Mouse (Mus musculus) frontal cortex, postnatal 36 days (tissue): ENCODE data around the gene Rasal1.

Experiments used
- DNase-seq, 2 experiments: peaks; one replicate each; pipeline ENCODE4 v3.0.0; 2022; ENCODE audit warnings: low spot score in 2 of 2

Gene Rasal1

DNA sequence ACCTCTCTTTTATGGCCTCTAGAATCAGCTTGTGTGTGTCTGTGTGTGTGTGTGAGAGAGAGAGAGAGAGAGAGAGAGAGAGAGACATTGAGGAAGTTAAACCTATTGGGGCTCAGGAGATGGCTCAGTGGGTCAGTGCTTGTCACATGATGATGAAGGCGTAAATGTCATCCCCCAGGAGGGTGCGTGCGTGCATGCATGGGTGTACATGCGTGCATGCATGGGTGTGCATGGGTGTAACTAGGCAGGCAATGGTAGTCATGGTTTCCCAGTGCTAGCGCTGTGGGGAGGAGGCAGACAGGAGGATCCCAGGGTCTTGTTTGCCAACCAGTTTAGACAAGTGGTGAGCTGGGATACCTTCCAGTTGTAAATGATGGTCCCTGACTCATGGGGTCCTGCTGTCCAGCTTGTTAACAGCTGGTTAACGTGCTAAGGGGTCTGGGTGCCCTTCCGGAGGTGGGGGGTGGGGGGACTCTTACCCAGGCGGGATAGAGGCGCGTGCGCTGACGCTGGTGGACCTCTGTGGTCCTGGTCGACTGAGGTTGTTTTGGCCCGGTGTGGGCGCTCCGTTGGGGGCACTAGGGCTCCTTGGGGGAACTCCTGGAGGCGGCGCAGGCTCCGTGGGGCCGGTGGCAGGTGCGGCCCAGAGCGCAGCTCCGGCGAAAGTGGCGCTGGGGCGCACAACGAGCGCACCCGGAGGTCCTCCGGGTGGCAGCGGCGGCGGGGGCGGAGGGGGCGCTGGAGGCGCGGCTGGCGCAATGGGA, 45.5 kb downstream of the Rasal1 start:
- no peak for DNase-seq

DNA sequence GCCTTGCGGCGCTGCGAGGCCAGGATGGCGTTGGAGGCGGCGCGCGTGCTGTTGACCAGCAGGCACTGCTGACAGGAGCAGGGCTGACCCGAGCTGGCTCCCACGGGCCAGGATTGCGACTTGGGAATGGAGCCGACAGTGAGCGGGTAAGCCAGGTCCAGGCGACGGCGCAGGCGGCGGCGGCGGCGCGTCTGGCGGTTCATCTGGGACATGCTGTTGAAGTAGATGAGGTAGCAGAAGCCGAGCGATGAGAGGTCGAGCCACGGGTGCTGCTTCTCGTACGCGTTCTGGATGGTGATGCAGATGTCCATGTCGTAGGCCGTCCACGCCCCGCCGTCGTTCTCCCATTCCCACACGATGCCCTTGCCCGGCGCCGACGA, 46.1 kb downstream of the Rasal1 start:
- no peak for DNase-seq

DNA sequence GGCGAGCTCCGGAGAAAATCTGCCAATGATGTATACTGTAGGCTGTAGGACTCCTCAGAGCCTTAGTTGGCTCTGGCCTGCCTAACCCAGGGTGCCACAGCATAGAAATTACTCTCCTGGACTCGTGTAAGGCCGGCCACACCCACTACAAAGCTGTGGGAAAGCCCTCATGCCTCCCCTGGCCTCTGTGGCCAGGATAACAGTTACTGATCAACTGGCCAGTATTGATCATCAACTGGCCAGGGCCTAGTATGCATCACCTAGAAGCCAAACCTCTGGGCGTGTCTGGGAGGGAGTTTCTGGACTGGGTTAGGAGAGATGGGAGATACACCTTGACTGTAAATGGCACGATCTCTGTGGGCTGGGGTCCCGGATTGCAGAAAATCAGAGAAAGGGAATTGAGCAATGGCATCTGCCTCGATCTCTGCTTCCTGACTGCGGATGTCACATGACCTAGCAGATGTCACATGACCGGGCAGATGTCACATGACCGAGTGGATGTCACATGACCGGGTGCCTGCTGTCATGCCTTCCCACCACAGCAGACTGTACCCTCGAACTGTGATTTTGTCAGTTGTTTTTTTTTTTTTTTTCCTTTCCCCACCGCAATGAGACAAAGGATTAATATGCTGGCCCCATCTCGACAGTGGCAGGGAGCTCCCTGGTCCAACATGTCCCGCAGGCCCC, 47.6 kb downstream of the Rasal1 start:
- no peak for DNase-seq

DNA sequence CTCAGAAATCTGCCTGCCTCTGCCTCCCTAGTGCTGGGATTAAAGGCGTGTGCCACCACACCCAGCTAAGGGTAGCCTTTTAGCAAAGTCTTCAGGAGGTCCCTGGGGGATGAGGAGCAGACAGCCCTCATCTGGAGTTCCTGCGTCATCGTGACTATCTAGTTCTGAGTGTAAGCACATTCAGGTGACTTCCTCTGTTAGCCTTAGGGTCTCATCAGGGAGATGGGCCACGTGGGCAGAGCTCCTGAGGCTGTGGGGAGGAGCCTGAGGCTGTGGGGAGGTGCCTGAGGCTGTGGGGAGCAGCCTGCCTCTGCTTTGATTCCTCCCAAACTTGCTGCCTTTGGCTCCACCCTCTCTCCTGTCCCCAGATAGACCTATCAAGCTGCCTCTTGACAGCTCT, 48.3 kb downstream of the Rasal1 start:
- no peak for DNase-seq

DNA sequence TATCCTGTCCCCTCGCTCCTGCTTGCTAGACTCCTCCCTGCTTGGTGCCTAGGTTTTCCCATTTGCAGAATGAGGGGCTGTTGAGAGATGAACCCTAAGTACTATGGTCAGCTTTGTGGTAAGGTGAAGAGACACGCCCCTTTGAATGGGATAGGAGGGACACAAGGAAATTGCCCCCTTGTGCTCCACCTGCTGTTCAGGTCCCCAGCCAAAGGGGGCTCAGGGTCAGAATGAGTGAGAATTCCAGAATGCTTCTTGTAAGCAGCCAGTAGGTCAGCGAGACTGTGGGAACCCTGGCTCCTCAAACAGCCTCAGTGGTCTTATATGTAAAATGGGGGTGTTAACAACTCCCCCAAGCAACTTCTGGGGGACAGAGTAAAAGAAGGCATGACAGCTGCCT, 49.6 kb downstream of the Rasal1 start:
- no peak for DNase-seq

DNA sequence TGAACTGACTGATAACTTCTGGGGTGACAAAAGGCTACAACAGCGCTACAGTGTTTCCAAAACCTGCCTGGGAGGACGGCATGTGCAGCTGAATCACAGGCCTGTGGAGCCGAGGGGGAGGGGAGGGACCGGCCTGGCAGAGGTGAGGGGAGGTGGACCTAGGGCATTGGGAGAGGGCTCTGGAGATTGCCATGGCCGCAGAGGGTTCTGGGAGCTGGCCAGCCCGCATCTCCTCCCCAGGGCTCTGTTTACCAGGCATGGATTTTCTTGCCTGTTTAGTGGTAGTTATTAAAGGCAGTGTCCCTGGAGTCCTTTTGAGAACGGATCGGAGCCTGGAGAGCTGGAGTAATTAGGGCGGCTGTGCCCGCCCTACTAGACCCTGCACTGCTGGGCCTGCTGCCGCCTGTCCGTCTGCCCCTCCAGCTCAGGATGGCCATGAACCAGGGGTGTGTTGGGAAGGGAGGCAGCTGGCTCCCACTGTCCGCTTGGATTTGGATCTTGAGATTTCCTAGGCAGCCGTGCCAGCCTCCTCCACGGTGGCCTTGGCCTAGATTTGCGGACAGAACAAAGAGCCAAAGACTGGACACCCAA, 50.3 kb downstream of the Rasal1 start:
- peak in 1 of 2 experiments; percentile 57 for DNase-seq

DNA sequence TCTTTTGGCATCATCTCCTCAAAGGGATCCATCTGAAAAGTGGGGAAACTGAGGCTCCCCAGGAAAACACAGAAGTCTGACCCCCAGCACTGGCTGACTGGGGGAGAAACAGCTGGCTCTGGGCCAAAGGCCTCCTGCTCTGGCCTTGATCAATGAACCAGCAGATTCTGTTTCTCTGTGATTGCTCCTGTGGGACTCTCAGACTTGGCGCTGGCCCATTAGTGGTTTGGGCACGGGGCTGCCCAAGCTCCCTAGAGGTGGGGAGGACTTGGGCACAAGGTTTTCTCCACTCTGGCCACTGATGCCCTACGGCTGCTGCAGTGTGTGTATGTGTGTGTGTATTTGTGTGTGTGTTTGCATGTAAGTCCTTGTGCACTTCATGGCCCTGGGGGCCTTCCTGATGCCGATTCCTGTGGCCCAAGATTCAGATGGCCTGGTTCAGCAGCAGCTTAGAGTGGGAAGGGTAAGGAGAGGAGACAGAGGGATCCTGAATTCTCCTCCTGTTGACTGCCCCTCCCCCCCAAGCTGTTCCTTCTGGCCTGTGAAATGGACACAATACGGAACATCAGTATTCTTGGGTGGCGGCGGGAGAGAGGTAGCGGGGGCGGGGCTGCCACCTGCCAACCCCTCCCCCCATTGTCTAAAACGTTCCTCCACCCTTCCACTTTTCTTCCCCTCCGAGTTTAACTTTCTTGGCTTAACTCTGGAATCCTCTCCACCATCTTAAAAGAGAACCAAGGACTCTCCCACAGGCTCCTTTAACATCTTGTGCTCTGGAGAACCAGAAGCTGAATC, 52.6 kb downstream of the Rasal1 start:
- DNase-seq, result no peak

DNA sequence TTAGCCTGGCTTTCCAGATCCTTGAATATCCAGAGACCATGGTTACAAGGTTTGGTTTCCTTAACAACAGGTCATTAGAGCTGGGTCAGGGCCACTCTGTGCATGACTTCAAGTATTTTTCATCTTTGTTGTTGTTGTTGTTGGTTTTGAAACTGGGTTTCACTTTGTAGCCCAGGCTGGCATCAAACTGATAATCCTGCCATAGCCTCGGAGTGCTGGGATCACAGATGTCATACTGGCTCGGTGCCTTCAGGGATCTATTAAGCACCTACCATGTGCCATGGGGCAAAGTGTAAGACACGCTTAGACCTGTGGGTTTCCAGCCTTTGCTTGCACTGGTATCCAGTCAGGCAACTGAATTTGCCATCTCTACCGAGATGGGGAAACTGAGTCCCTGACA, 53.8 kb downstream of the Rasal1 start:
- no peak for DNase-seq

DNA sequence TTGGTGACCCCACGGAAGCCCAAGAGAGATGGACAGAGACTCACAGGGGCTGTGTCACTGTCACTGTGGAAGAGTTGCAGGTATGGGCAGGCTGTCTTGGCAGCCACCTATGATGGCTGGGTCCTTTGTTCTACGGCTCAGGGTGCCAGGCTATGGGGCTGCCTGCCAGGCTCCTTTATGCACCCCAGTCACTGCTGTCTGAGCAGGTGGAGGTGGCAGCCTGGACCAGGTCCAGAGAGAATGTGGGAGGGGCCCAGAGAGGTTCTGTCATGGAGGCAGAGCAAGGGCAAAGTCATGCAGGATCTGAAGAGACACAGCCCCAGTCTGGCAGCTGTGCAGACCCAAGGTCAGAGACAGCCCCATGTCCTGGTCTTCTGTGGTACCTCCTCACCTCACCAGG, 54.4 kb downstream of the Rasal1 start:
- no peak for DNase-seq

DNA sequence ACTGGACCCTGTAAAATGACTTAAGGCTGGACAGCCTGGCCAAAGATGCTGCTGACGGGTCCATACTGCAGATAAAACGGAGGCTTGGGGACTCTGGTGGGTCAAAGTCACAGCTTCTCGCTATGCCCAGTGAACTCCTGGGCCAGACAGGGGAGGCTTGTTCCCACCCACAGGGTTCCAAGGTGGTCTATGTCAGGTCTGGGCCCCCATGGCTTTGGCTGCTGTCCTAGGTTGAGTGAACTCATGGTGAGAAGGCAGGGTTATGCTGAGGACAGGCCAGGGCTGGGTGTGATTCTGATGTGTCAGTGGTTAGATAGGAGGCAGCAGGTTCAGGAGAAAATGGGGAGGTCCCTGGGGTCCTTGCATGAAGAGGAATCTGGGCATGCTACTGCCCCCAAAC, 55.0 kb downstream of the Rasal1 start:
- no peak for DNase-seq

DNA sequence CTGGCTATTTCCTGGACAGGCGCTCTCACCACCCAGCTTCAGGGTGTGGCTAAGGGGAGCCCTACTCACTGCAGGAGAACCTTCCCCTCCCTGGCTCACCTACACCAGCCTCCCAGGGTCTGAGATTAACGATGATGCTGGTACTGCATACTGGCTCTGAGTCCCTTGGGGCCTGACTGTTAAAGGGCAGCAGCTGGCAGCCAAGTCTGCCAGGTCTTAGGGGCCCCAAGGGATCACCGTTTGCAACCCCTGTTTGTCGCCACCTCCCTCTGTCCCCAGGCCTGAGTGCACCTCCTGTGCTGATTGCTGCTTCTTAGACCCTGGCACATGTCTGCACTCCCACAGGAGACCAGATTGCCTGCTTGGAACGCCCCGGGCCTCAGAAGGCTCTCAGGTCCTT, 55.8 kb downstream of the Rasal1 start:
- DNase-seq, result no peak

DNA sequence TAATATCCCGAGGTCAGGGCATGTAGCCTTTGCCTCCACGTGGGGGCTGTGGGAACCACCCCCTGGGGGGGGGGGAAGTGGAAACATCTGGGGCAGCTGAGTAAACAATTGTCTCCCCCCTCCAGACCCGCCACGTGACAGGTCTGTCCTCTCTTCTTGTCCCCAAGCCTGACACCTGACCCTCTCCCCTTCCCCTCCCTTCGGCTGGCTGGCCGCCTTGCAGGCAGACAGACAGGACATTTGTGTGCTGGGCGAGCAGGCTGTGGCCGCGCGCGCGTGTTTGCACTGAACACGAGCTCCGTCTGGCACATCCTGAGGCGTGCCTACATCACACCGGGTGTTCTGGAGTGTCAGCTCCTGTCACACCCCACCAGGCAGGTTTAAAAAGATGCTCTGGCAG, 57.9 kb downstream of the Rasal1 start:
- DNase-seq, result peak; percentile 31 to 35

DNA sequence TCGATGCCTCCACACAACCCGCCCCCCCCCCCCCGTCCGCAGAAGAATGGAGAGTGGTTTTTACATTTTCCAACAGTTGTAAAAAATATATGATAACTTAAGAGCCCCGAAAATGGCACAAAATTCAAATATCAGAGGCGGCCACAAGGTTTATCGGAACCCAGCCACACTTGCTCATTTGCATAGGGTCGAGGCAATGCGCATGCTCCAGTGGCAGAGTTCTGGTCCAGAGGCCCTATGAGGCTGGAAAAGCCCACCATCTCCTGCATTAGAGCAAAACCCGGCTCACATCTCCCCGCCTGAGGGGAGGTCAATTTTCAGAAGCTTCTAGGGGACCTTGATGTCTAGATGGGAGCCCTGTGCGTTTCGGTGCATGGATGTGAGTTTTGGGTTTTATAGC, 58.4 kb downstream of the Rasal1 start:
- no peak for DNase-seq

DNA sequence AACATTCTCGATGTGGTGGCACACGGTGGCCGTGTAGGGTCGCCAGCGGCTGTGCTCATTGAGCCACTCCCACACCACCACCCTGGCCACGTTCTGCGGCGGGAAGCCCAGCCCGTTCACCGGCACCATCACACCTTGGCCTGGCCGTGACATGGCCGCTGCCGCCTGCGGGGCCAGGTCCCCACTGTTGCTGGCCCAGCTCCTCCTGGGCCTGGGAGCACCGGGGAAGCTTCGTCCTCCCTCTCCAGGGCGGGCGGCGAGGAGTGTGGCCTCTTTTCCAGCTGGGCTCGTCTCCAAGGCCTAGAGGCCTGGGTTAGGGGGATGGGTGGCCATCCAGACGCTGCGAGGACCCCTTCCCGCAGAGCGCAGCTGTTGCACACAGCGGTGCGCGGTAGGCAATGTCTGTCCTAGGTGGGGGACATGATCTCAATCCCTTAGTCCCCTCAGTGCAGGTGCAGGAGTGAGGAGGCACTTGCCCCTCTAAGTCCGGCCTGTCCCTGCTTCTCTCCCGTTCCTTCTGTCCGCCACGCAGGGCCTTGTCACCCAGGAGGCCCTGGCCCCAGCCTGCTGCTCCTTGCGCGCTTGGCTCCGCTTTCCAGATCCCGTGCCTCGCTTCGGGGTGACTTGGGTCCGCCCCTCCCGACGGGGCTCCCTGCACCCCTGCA, 61.7 kb downstream of the Rasal1 start:
- peak; percentile 41 to 47 for DNase-seq

DNA sequence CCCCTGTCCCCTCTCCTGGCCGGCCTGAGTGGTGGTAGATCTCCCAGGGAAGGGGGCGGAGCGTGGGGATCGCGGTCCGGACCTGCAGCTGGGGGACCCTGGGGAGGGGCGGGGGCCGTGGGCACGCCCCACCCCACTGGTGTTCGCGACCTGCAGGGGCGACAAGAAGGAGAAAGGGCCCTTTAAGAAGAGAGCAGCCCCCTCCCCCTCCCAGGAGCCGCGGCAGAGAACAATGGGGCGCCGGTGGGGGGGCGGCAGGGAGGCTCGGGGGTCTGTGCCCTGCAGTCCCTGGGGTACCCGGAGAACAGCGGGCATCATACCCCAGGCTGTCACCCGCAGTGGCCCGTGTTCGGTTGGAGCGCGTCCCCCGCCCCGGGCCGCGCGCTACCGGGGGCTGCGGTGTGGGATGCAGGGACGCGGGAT, 62.2 kb downstream of the Rasal1 start:
- peak in 1 of 2 experiments; percentile 41 for DNase-seq

DNA sequence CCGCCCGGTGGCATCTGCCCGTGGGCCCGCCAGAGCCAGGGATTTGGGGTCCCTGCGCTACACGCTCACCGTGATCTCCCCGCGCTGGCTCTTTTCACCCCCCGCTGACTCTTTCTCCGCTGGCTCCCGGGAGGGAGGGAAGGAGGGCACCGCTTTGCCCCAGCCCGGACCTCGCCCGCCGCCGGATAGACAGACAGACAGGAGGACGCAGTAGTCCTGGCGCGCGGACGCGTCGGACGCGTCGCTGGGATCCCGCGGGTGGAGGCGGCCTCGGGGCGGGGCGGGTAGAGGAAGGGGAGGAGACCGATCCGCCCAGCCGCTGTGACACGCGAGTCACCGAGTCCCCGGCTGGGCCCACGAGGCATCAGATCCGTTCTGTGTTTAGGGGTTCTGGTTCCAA, 62.8 kb downstream of the Rasal1 start:
- DNase-seq, result peak; percentile 82

DNA sequence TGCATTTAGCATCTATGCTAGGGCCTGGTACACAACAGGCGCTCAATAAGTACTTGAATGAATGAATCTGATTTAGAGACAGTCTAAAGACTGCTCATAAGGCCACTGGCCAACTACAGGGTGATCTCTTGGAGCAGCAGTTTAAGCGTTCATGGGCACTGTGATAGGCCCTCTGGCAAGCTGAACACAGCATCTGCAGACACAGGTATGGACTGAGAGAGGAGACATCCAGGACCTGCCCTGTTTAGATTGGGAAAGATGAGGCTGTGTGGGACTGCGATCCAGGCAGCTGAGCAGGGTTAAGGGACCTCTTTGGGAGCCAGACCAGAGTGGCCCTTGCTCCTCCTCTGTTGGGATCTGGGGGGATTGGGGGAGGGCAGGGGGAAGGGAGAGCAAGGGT, 63.2 kb downstream of the Rasal1 start, which contains the start of gene Dtx1:
TSS of gene Dtx1 (minus strand) at position 101 of the 400 bp plus-strand sequence.
- no peak for DNase-seq

DNA sequence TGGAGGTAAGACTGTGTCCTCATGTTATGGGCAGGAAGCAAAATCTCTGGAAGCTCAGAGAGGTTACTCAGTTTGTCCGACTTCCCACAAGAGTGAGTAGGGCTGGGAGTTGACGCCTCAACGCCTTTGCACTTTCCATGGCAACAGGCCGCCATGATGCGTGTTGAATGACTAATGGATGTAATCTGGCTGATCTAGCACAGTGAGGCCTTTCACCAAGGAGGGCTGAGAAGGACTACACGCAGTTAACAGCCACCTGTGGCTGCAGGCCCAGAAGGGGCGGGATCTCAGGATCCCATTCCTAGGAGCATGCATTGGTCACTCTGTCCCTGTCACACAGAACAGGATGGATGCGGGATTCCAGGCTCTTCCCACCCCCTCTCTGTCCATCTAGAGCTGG, 64.1 kb downstream of the Rasal1 start:
- peak in 1 of 2 experiments; percentile 45 for DNase-seq

DNA sequence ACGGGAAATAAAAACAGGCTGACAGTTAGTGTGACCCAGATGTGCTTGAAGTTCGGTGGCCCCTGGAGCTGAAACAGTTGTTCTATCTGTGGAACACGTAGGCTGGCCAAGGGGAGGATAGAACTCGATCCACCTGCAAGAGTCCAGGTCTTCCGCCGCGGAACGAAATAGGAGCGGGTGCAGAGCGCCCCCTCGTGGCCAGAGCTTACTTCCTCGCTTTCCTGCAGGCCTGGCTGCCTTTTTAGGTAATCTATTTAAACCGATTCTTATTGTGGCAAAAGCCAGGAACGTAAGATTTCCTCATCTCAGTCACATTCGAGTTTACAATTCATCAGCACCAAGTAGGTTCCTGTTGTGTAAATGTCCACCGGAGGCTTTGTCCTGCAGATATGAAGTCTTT, 65.7 kb downstream of the Rasal1 start:
- DNase-seq, result peak; percentile 78 to 88

DNA sequence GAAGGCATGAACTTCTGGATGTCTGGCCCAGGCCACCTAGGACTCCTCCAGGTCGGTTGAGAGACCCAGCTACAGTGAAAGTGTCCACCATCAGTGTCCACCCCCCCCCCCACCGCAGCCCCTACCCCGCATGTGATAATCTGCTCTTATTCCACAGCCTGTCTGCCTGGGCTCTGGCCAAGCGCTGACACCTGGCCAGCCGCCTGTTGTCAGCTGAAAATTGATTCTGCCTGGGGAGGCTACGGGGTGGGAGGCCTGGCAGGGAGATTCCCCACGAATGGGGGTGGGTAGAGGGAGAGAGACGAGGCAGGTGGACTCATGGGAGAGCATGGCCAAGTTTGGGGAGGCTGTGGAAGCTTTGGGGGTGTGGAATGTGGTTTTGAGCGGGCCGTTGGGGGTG, 68.5 kb downstream of the Rasal1 start:
- no peak for DNase-seq

DNA sequence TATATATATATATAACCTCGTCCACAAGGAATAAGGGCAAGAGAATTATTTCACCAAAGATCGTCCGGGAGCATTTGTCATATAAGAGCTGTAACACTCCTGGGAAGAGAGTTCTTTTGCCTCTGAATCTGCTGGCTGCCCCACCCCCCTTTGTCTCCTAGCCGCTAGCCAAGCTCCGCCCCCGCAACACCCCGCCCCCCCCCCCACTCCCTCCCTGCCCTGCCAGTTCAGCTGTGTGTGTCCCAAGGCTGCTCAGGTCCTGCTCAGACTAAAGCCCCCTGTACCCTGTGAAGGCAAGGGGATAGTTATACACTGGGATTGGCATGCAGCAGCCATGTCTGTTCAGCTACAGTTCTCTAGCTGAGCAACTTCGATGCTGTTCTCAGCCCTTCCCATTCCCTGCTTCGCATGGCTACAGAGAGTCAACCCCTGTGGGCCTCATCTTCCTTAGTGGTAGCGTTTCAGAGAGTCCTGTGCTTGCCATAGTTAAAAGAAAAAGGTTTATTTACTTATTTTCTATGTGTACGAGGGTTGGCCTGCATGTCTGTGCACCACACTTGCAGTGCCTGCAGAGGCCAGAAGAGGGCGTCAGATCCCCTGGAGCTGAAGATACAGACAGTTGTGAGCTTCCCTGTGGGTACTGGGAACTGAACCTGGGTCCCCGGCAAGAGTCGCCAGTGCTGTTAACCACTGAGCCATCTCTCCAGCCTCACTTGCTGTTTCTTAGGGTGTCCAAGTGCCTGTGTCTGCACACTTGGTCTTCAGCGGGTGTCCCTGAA, 70.2 kb downstream of the Rasal1 start:
- DNase-seq, result no peak
